Mouse (Mus musculus) hindbrain, embryonic 13.5 days (tissue): ENCODE data around the gene Atg10. TPM values are rescaled to one million over a fixed set of nuclear protein-coding genes. Genes with fewer than 3 reads are reported as not detected.
A peak's percentile ranks its signal among the peaks of the same experiment; 100 is the strongest.

ENCODE experiments used
- ATAC-seq: fragments of 200-750 bp; cut with Nextera tagmentation; 2 replicates; pipeline ENCODE4 v1.8.0; 2017; ENCODE audit warnings: moderate TSS enrichment; ENCODE audit not compliant: low FRiP score
- H3K27ac ChIP-seq: fragments of 300-500 bp; sonication (generic); 2 replicates; pipeline ENCODE4 v1.5.1; 2015; ENCODE audit warnings: inconsistent platforms, mild to moderate bottlenecking, moderate library complexity
- H3K27me3 ChIP-seq: fragments of 300-500 bp; sonication (generic); 2 replicates; pipeline ENCODE4 v1.6.1; 2015; ENCODE audit warnings: mild to moderate bottlenecking, inconsistent platforms
- H3K36me3 ChIP-seq: fragments of 300-500 bp; sonication (generic); 2 replicates; pipeline ENCODE4 v1.6.1; 2015; ENCODE audit warnings: mild to moderate bottlenecking, inconsistent platforms
- H3K4me1 ChIP-seq: fragments of 300-500 bp; sonication (generic); replicated peaks from 2 replicates; pipeline ENCODE4 v1.6.1; 2015; ENCODE audit warnings: inconsistent platforms
- H3K4me2 ChIP-seq: fragments of 300-500 bp; sonication (generic); 2 replicates; pipeline ENCODE4 v1.6.1; 2015; ENCODE audit warnings: inconsistent platforms, mild to moderate bottlenecking, moderate library complexity
- H3K4me3 ChIP-seq: fragments of 300-500 bp; sonication (generic); 2 replicates; pipeline ENCODE4 v1.5.1; 2015; ENCODE audit warnings: mild to moderate bottlenecking, inconsistent platforms
- H3K9ac ChIP-seq: fragments of 300-500 bp; sonication (generic); 2 replicates; pipeline ENCODE4 v1.6.1; 2015; ENCODE audit warnings: mild to moderate bottlenecking, inconsistent platforms
- H3K9me3 ChIP-seq: fragments of 300-500 bp; sonication (generic); 2 replicates; pipeline ENCODE4 v1.6.1; 2016; ENCODE audit warnings: inconsistent platforms
- WGBS: fragments of 180-500 bp; shearing (Covaris S2); methylation state at CpG from one replicate; pipeline ENCODE4 v1.1.7; 2015; 5-methylcytosine and 5-hydroxymethylcytosine counted together
- polyA plus RNA-seq: library from polyadenylated mRNA; unstranded; fragments of >200 nt; fragmentation: Nextera tagmentation; extraction: Ambion mirVana; gene quantifications from 2 replicates; pipeline ENCODE4 v1.2.1, GENCODE M21; 2015

The Atg10 gene
- polyA plus RNA-seq, 1 experiment from 2014 or later, result 20.2 TPM

DNA sequence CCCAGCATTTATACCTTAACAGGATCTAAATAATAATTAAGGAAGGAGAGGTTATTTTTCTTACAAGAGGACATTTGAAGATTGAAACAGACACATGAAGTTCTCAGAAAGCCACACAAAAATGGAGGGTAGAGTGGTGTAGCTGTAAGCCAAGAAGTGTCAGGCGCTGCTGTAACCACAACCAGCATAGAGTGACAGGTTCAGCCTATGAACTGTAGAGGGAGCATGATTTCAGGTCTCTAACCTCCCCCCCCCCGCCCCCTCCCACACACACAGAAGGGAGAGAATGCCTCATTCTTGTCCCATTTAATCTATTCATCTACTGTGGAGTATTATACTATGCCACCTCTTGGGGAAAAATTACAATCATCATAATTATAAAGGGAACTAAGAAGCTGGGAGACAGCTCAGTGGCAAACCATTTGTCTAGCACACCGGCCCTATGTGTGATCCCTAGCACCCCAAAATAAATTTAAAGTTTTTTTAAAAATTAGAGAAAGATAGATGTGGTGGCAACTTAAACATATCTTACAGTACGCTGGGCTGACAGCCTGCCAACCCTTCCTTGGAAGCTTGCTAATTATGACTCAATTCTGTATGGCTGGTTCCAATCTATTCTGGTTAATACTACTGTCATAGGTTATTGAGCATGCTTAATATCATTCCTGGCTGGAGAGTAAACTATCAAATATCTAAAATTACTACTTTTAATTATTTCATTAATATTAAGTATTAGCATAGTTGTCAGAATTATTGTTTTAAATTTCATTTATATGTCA, 68.2 kb downstream of the Atg10 start:
- Histone ChIP-seq H3K9ac (no peak overlapping the region), H3K4me3 (no peak overlapping the region), H3K36me3 (no peaks in the 10 kb centered on the region), H3K27me3 (no peaks in the 10 kb centered on the region), H3K9me3 (no peaks in the 10 kb centered on the region), H3K27ac (no peak overlapping the region), H3K4me1 (no peaks in the 10 kb centered on the region), H3K4me2 (no peak overlapping the region)
- ATAC-seq, result no peak
- WGBS, result 75% methylated on average over 4 of the region's 4 CpGs

DNA sequence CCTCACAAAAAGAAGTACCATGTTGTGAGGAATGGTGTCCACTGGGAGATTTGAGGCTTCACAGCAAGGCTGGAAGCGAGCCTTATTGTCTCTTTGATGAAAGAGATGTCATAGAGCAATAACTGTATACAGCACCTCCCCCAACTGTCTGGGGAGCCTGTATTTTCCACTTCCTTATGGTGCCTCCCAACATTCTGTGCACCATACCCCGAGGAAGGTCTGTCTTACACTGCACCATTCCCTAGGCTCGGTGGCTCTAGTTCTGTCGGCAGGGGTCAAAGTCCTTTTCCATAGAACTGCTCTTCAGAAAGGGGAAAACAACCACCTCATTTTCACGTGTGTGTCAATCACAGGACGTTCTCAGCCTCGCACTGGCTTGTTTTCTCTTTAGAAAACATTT, 69.1 kb downstream of the Atg10 start:
- no peaks in the 10 kb centered on the region for H3K36me3 ChIP-seq
- H3K9ac ChIP-seq, result no peak overlapping the region
- no peak overlapping the region for H3K4me2 ChIP-seq
- no peak overlapping the region for H3K4me3 ChIP-seq
- H3K27me3 ChIP-seq, result no peaks in the 10 kb centered on the region
- H3K9me3 ChIP-seq, result no peaks in the 10 kb centered on the region
- ATAC-seq, result no peak
- H3K27ac ChIP-seq, result no peak overlapping the region
- 84% methylated on average over 7 of the region's 7 CpGs for WGBS
- no peaks in the 10 kb centered on the region for H3K4me1 ChIP-seq

DNA sequence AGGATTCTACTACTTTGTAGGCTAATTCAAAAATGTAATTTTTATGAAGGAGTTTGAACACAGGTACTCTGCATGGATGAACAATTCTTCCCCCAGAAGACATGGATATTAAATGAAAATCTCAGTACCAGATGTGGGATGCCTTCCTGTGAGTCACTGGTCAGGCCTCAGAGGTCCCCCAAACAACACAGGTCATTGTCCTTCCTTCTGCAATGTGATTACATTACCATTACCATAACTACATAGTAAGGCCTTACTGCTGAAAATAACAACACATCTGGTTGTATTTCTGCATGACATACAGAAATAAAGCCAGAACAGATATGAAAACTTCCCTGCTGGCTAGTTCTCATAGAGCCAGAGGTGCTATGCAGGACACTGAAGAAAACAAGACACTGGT, 87.4 kb downstream of the Atg10 start:
- H3K4me3 ChIP-seq, result no peak overlapping the region
- H3K9ac ChIP-seq, result no peak overlapping the region
- H3K4me2 ChIP-seq, result no peak overlapping the region
- ATAC-seq, result no peak
- no peaks in the 10 kb centered on the region for H3K36me3 ChIP-seq
- no peak overlapping the region for H3K27ac ChIP-seq
- no peaks in the 10 kb centered on the region for H3K27me3 ChIP-seq
- H3K9me3 ChIP-seq, result no peaks in the 10 kb centered on the region
- H3K4me1 ChIP-seq, result no peaks in the 10 kb centered on the region

DNA sequence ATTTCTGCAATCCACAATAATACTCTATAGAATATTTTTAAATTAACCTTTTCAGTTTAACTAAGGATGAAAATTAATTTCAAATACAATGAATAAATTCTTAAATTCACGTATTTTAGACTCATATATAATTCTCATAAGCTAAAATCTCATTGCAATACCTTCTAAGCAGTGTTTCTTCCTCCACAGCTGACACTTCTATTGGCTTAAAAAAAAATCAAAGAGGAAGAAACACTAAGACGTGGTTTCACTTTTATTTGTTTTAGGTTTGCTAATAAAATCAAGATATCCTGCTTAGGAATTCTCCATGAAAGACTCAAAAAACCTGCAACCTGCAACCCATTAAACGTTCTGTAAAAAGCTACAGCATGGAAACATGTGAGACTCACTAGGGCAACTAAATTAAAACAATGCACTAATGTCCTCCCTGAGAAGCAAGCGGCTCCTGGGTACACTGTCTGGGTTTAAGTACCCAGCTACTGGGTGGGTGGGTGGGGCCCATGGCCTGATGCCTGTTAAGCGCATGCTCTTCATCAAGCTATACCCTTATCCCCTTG, 90.4 kb downstream of the Atg10 start:
- peaks cover 8% of the 10 kb centered on the region for H3K4me1 ChIP-seq
- no peak overlapping the region for H3K9ac ChIP-seq
- H3K4me2 ChIP-seq, result no peak overlapping the region
- WGBS, result 80% methylated on average over 5 of the region's 5 CpGs
- no peaks in the 10 kb centered on the region for H3K27me3 ChIP-seq
- no peak overlapping the region for H3K27ac ChIP-seq
- ATAC-seq, result no peak
- no peaks in the 10 kb centered on the region for H3K9me3 ChIP-seq
- no peaks in the 10 kb centered on the region for H3K36me3 ChIP-seq
- H3K4me3 ChIP-seq, result no peak overlapping the region

DNA sequence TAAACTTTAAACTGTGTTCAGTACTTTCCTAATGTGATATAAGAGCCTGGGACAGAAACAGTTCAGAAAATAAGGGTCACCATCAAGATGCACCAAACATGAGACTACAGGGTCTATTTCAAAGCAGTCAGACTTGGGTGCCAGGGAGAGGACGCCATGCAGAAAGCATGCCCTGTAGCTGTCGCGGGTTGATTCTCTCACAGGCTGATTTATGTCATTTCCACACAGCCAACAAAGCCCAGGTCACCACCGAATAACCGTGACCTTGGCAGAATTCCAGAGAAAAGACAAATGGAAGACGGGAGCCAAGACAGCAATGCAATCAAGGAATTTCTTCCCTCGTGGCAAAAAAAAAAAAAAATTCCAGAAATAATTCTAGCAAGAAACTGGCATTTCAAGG, 94.7 kb downstream of the Atg10 start:
- H3K4me2 ChIP-seq, result peak overlapping the region; percentile 13; the same call in 1 of the 2 replicates
- H3K9me3 ChIP-seq, result no peaks in the 10 kb centered on the region
- no peak overlapping the region for H3K4me3 ChIP-seq
- H3K27me3 ChIP-seq, result no peaks in the 10 kb centered on the region
- H3K4me1 ChIP-seq, result peaks cover 10% of the 10 kb centered on the region
- peak overlapping the region; percentile 70 for H3K27ac ChIP-seq
- H3K9ac ChIP-seq, result no peak overlapping the region
- H3K36me3 ChIP-seq, result no peaks in the 10 kb centered on the region
- peak; percentile 81 for ATAC-seq
- 25% methylated on average over 7 of the region's 7 CpGs for WGBS

DNA sequence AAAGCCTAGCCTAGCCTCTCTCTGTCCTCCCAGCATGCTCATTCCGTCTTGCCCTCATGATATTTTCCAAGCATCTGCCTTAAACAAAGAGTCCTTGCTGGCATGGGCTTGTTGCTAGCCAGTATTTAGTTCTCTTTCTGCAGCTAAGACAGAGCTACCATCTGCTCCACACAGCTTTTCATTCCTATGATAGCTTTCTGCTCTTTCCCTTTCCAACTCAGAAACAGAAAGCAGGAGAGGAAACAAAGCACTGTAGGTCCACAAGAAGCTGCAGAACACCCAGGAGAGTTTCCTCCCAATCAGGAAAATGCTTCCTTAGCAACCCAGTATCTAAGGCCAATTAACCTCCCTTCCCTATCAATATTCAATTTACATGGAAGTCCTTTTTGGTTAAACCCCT, 95.2 kb downstream of the Atg10 start:
- no peaks in the 10 kb centered on the region for H3K9me3 ChIP-seq
- H3K27me3 ChIP-seq, result no peaks in the 10 kb centered on the region
- H3K36me3 ChIP-seq, result no peaks in the 10 kb centered on the region
- peak overlapping the region; percentile 13; the same call in 1 of the 2 replicates for H3K4me2 ChIP-seq
- no peak overlapping the region for H3K9ac ChIP-seq
- peaks cover 10% of the 10 kb centered on the region for H3K4me1 ChIP-seq
- H3K27ac ChIP-seq, result peak overlapping the region; percentile 70
- H3K4me3 ChIP-seq, result no peak overlapping the region
- peak; percentile 40 for ATAC-seq
- WGBS, result 7% methylated on average over 1 of the region's 1 CpGs

DNA sequence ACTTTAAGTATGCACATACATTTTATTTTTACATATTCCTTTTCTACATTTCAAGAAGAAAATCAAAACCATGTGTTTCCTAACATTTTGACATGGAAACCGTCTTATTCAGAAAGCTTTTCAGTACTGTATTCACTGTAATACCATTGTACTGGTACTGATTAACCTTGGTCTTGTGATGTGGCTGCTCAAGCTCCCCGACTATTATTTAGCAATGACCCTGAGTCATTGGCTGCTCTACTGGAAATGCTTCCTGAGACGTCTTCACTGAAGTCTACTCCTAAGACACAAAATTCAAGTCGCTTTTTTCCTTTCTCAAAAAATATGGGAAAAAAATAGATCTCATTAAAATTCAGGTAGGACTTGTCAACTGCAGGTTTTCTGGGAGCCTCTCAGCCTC, 105.6 kb downstream of the Atg10 start:
- Histone ChIP-seq H3K4me2 (no peak overlapping the region), H3K27me3 (no peaks in the 10 kb centered on the region), H3K4me1 (no peaks in the 10 kb centered on the region), H3K36me3 (no peaks in the 10 kb centered on the region), H3K9me3 (no peaks in the 10 kb centered on the region), H3K4me3 (no peak overlapping the region), H3K27ac (no peak overlapping the region), H3K9ac (no peak overlapping the region)
- no peak for ATAC-seq
- WGBS, result 87% methylated on average over 4 of the region's 4 CpGs

DNA sequence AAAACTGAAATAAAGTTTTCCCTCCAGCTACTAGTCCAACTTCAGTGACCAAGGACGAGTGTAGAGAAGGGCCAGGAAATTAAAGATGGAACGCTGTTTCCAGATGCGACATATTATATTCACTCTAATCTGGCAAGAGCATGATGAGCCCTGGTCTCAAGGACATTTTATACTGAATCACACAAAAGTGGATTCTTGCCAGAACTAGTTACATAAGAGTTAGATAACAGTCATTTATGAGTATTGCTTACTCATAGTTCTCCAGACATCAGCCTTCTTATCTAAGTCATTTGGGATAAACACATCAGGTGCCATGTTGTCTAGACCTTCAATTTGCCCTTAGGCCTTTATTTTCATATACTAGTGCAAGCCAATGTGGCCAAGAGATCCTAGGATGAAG, 108.9 kb downstream of the Atg10 start:
- no peaks in the 10 kb centered on the region for H3K36me3 ChIP-seq
- no peak overlapping the region for H3K4me3 ChIP-seq
- H3K4me2 ChIP-seq, result no peak overlapping the region
- ATAC-seq, result no peak
- 95% methylated on average over 3 of the region's 3 CpGs for WGBS
- H3K27me3 ChIP-seq, result no peaks in the 10 kb centered on the region
- no peak overlapping the region for H3K27ac ChIP-seq
- no peak overlapping the region for H3K9ac ChIP-seq
- no peaks in the 10 kb centered on the region for H3K9me3 ChIP-seq
- no peaks in the 10 kb centered on the region for H3K4me1 ChIP-seq

DNA sequence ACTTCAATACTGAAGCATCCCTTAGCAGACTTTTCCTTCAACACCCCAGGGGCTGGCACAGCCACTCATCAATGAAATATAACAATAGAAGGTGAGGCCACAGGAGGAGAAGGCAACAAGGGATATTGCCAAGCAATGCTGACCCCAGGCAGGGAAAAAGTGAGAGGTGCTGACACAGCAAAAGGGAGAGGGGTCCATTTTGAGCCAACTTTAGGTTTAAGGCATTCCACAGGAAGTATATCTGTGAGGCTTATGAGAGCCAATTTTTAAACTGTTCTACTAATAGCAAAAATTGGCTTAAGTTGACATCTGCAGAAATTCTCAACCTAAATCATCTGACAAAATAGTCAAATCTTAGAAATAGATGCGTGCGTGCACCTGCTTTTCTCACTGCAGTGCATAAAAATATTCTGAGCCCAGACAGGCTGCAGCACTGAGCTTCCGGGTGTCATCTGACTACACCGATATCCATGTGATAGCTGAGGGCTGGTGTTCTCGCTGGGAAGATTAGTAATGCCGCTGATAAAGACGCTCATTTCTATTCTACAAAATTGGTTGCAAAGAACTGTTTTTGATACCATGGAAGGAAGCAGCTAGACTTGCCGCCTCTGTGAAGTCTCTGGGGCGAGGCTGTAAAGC, 116.3 kb downstream of the Atg10 start:
- Histone ChIP-seq H3K4me3 (no peak overlapping the region), H3K27me3 (no peaks in the 10 kb centered on the region), H3K36me3 (no peaks in the 10 kb centered on the region), H3K4me2 (no peak overlapping the region), H3K4me1 (no peaks in the 10 kb centered on the region), H3K27ac (no peak overlapping the region), H3K9ac (no peak overlapping the region), H3K9me3 (no peaks in the 10 kb centered on the region)
- ATAC-seq, result no peak
- WGBS, result 94% methylated on average over 9 of the region's 9 CpGs

DNA sequence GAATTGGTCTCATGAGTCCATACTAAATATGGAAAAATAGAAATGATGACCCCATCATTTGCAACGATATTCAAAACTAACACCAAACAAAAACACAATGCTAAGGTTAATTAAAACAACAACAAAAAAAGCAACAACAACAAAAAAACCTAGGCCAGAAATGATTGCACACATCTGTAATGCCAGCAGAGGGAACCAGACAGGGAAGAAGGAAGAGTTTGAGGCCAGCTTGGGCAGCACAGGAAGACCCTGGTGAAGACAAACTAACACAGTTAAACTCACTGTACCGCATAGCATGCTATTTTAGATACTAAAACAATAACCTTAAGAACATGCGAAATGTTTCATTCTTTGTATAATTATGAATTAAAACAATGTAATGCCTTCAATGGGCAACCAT, 121.5 kb downstream of the Atg10 start:
- ATAC-seq, result no peak
- Histone ChIP-seq H3K4me2 (no peak overlapping the region), H3K27me3 (no peaks in the 10 kb centered on the region), H3K4me1 (no peaks in the 10 kb centered on the region), H3K9ac (no peak overlapping the region), H3K4me3 (no peak overlapping the region), H3K36me3 (no peaks in the 10 kb centered on the region), H3K9me3 (no peaks in the 10 kb centered on the region), H3K27ac (no peak overlapping the region)
- 92% methylated on average over 3 of the region's 3 CpGs for WGBS

DNA sequence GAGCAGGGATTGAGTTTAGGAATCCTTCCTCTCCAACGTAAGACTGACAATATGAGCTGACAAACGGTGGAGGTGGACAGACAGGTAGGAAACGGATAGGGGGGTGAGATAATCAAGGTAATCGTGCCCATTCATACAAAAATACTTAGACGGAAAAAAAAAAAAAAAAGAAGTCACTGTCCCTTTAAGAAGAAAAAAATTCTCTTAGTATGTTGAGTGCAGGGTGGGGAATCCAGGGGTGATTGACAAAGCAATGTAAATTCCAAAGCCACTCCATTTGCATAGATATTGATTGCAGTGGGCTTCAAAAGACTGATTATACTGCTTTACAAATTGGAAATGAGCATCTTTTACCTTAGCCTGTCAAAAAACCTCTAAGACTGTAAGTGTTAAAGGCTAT, 123.4 kb downstream of the Atg10 start:
- Histone ChIP-seq H3K4me1 (no peaks in the 10 kb centered on the region), H3K27ac (no peak overlapping the region), H3K9me3 (no peaks in the 10 kb centered on the region), H3K4me3 (no peak overlapping the region), H3K4me2 (no peak overlapping the region), H3K27me3 (no peaks in the 10 kb centered on the region), H3K9ac (no peak overlapping the region), H3K36me3 (no peaks in the 10 kb centered on the region)
- WGBS, result 77% methylated on average over 5 of the region's 5 CpGs
- no peak for ATAC-seq

DNA sequence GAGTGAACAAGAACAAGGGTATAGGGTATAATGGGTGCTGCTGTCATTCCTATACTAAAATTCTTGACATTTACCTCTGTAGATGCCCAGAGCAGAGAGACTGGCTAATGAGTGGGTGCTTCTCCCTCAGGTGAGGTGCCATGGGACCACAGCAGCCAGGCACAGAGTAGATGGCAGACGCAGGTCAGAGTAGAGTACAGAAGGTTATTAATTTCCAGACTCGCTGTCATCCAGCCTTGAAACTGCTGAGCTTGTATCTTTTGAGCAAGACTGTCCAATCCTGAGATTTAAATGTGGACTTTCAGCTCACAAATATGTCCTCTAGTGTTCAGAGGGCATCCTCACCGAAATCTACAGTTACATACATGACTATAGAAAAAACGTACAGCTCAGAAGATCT, 128.9 kb downstream of the Atg10 start:
- Histone ChIP-seq H3K4me3 (no peak overlapping the region), H3K9ac (no peak overlapping the region), H3K36me3 (no peaks in the 10 kb centered on the region), H3K27me3 (no peaks in the 10 kb centered on the region), H3K27ac (peak overlapping the region; percentile 49; the same call in 1 of the 2 replicates), H3K4me2 (no peak overlapping the region), H3K9me3 (no peaks in the 10 kb centered on the region), H3K4me1 (peaks cover 11% of the 10 kb centered on the region)
- no peak for ATAC-seq
- 86% methylated on average over 4 of the region's 4 CpGs for WGBS

DNA sequence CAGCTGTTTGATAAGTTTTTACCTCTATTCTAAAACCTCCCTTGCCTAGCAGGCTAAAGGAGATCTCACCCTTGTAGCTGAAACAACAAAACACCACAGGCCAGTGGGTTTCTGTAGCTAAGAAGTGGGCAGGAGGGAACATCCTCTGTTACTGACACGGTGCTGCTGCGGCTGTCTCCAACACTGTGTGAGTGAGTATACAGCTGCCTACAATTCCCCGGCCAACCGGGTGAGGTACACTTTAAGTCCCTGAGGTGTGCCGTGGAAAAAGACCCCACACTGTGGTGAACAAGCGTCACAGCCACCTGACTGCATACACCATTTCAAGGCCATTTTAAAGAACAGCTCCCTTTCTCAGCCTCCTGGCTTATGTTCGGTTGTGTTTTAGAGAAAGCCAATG, 129.6 kb downstream of the Atg10 start:
- Histone ChIP-seq H3K4me3 (no peak overlapping the region), H3K9me3 (no peaks in the 10 kb centered on the region), H3K4me2 (no peak overlapping the region), H3K36me3 (no peaks in the 10 kb centered on the region), H3K9ac (peak overlapping the region; percentile 2; the same call in 1 of the 2 replicates), H3K27ac (peak overlapping the region; percentile 49), H3K27me3 (no peaks in the 10 kb centered on the region), H3K4me1 (peaks cover 11% of the 10 kb centered on the region)
- 36% methylated on average over 7 of the region's 7 CpGs for WGBS
- ATAC-seq, result peak; percentile 65
